Mouse (Mus musculus): Measurements from ENCODE around the gene Gstp3. TPM values are rescaled to one million over a fixed set of nuclear protein-coding genes. Genes with fewer than 3 reads are reported as not detected.
A peak's percentile ranks its signal among the peaks of the same experiment; 100 is the strongest.

Gene Gstp3
- total RNA-seq (2022), result not detected

- DNase-seq (ENCODE audit: low spot score in 2 of 2), result no peak
These were observed at the start of gene Gstp3 for GRCm38 (mm10) chr19:4059069-4059740. Gstp3 (minus strand) TSS chr19:4059569.

GRCm38 (mm10) chr19:4108535-4108934 lies 49.2 kb upstream of the Gstp3 start:
- DNase-seq (ENCODE audit: low spot score in 2 of 2), result no peak

GRCm38 (mm10) chr19:4106654-4107053 lies 47.3 kb upstream of the Gstp3 start:
- no peak for DNase-seq (ENCODE audit: low spot score in 2 of 2)

GRCm38 (mm10) chr19:4104675-4105194 lies 45.4 kb upstream of the Gstp3 start:
- no peak for DNase-seq (ENCODE audit: low spot score in 2 of 2)

GRCm38 (mm10) chr19:4103792-4104191 lies 44.4 kb upstream of the Gstp3 start:
- DNase-seq (ENCODE audit: low spot score in 2 of 2), result no peak

GRCm38 (mm10) chr19:4103294-4103693 lies 43.9 kb upstream of the Gstp3 start:
- DNase-seq (ENCODE audit: low spot score in 2 of 2), result no peak

- no peak for DNase-seq (ENCODE audit: low spot score in 2 of 2)
These were observed 43.3 kb upstream of the Gstp3 start for GRCm38 (mm10) chr19:4102626-4103025.

- DNase-seq (ENCODE audit: low spot score in 2 of 2), result no peak
These were observed 42.7 kb upstream of the Gstp3 start for GRCm38 (mm10) chr19:4102049-4102448.

- DNase-seq (ENCODE audit: low spot score in 2 of 2), result no peak
These were observed 42.1 kb upstream of the Gstp3 start for GRCm38 (mm10) chr19:4101466-4101865.

GRCm38 (mm10) chr19:4100718-4101261 lies 41.4 kb upstream of the Gstp3 start:
- no peak for DNase-seq (ENCODE audit: low spot score in 2 of 2)

- peak; percentile 44 to 61 for DNase-seq (ENCODE audit: low spot score in 2 of 2)
These were observed 40.7 kb upstream of the Gstp3 start, which contains the start of gene Pitpnm1 for GRCm38 (mm10) chr19:4099837-4100717. Pitpnm1 (plus strand) TSS chr19:4099998.

GRCm38 (mm10) chr19:4099056-4099455 lies 39.7 kb upstream of the Gstp3 start:
- peak; percentile 89 to 92 for DNase-seq (ENCODE audit: low spot score in 2 of 2)

GRCm38 (mm10) chr19:4098426-4098825 lies 39.1 kb upstream of the Gstp3 start:
- DNase-seq (ENCODE audit: low spot score in 2 of 2), result no peak

GRCm38 (mm10) chr19:4097441-4097825 lies 38.1 kb upstream of the Gstp3 start:
- peak in 1 of 2 experiments; percentile 83 for DNase-seq (ENCODE audit: low spot score in 2 of 2)

GRCm38 (mm10) chr19:4096642-4097440 lies 37.5 kb upstream of the Gstp3 start, which contains the start of gene Cdk2ap2:
Cdk2ap2 (plus strand) TSS chr19:4097182.
- DNase-seq (ENCODE audit: low spot score in 2 of 2), result peak; percentile 100

GRCm38 (mm10) chr19:4095802-4096201 lies 36.4 kb upstream of the Gstp3 start:
- DNase-seq (ENCODE audit: low spot score in 2 of 2), result no peak

- DNase-seq (ENCODE audit: low spot score in 2 of 2), result no peak
These were observed 35.5 kb upstream of the Gstp3 start for GRCm38 (mm10) chr19:4094774-4095303.

GRCm38 (mm10) chr19:4094348-4094747 lies 35.0 kb upstream of the Gstp3 start:
- no peak for DNase-seq (ENCODE audit: low spot score in 2 of 2)

- DNase-seq (ENCODE audit: low spot score in 2 of 2), result no peak
These were observed 34.4 kb upstream of the Gstp3 start for GRCm38 (mm10) chr19:4093772-4094171.

GRCm38 (mm10) chr19:4092750-4093149 lies 33.4 kb upstream of the Gstp3 start:
- no peak for DNase-seq (ENCODE audit: low spot score in 2 of 2)

- DNase-seq (ENCODE audit: low spot score in 2 of 2), result no peak
These were observed 32.0 kb upstream of the Gstp3 start for GRCm38 (mm10) chr19:4091383-4091782.
